Mouse (Mus musculus): Measurements from ENCODE around the gene Selplg. TPM values are rescaled to one million over a fixed set of nuclear protein-coding genes. Genes with fewer than 3 reads are reported as not detected.

The Selplg gene
- polyA plus RNA-seq, 2 experiments = 4.0 to 5.4 TPM

GRCm38 (mm10) chr5:113855117-113855516 lies 22.7 kb upstream of the Selplg start:
- no peaks in the 10 kb centered on the region for H3K27me3 ChIP-seq (ENCODE audit: control insufficient read depth, insufficient read depth, low read length)
- peaks cover 23% of the 10 kb centered on the region for H3K36me3 ChIP-seq (ENCODE audit: control insufficient read depth, insufficient read depth, low read length)
- 93% methylated on average over 10 of the region's 10 CpGs for WGBS
- TF ChIP-seq POLR2A (IDR thresholded peaks at IDR 0.05; ENCODE audit: borderline replicate concordance, extremely low read depth, insufficient read depth, insufficient read length) = no peak
- no peak overlapping the region for H3K9ac ChIP-seq (ENCODE audit: low read depth, low read length, severe bottlenecking)
- H3K9me3 ChIP-seq (ENCODE audit: control insufficient read depth, low read length) = no peaks in the 10 kb centered on the region
- H3K4me2 ChIP-seq (replicated peaks; ENCODE audit: low read depth, low read length, severe bottlenecking) = no peak overlapping the region
- no peak overlapping the region for H3K4me3 ChIP-seq (replicated peaks; ENCODE audit: low read length)
- H3K4me1 ChIP-seq (ENCODE audit: control insufficient read depth, insufficient read depth, low read length) = peaks cover 11% of the 10 kb centered on the region
- ATAC-seq (ENCODE audit: low FRiP score, low read depth) (no peak), DNase-seq (ENCODE audit: low spot score) (no peak)
- H3K27ac ChIP-seq (replicated peaks; ENCODE audit: low read depth, low read length) = no peak overlapping the region

DNA sequence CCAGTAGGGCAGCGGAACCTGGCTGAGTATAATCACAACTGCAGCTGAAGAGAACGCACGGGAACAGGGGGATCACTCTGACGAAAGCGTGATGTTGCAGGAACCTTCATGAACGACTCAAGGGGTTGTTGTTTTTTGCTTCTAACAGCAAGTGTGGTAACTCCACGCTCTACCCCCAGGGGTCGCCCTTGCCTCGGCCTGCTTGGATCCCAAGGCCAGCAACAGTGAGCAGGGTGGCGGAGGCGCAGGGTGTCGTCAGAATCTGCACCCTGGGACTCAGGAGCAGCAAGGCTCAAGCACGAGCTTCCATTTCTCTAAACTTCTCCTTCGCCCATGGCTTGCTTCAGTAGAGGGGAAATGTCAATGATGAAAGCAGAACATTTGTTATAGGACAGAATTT lies 22.1 kb upstream of the Selplg start:
- no peaks in the 10 kb centered on the region for H3K27me3 ChIP-seq (ENCODE audit: control insufficient read depth, insufficient read depth, low read length)
- peaks cover 28% of the 10 kb centered on the region for H3K36me3 ChIP-seq (ENCODE audit: control insufficient read depth, insufficient read depth, low read length)
- no peak overlapping the region for H3K27ac ChIP-seq (replicated peaks; ENCODE audit: low read depth, low read length)
- no peak overlapping the region for H3K4me2 ChIP-seq (replicated peaks; ENCODE audit: low read depth, low read length, severe bottlenecking)
- WGBS = 41% methylated on average over 14 of the region's 14 CpGs
- H3K9me3 ChIP-seq (ENCODE audit: control insufficient read depth, low read length) = no peaks in the 10 kb centered on the region
- H3K4me1 ChIP-seq (ENCODE audit: control insufficient read depth, insufficient read depth, low read length) = peaks cover 10% of the 10 kb centered on the region
- TF ChIP-seq POLR2A (IDR thresholded peaks at IDR 0.05; ENCODE audit: borderline replicate concordance, extremely low read depth, insufficient read depth, insufficient read length) = no peak
- ATAC-seq (ENCODE audit: low FRiP score, low read depth) (peak; percentile 42; the same call in 1 of the 2 replicates), DNase-seq (ENCODE audit: low spot score) (peak; percentile 62)
- H3K4me3 ChIP-seq (replicated peaks; ENCODE audit: low read length) = no peak overlapping the region
- no peak overlapping the region for H3K9ac ChIP-seq (ENCODE audit: low read depth, low read length, severe bottlenecking)

GRCm38 (mm10) chr5:113853541-113853940 lies 21.1 kb upstream of the Selplg start:
- no peak overlapping the region for H3K4me3 ChIP-seq (replicated peaks; ENCODE audit: low read length)
- no peak for TF ChIP-seq POLR2A (IDR thresholded peaks at IDR 0.05; ENCODE audit: borderline replicate concordance, extremely low read depth, insufficient read depth, insufficient read length)

DNA sequence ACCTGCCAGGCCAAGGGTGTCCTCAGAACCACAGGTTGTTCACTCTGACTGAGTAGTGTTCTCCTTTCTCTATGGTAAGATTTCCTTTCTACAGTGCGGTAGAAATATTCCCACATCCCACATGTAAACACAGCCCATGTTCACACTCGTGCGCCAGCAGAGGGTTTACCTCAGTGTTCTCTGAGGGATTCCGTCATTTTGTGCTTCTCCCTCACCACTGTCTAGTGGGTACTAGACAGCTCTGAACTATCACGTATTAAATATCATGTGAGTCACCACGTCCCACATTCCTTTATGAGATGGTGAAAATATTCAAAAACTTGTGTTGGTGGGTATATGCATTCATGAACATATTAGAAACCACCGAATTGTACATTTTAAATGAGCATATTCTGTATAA lies 20.0 kb upstream of the Selplg start:
- no peak for TF ChIP-seq POLR2A (IDR thresholded peaks at IDR 0.05; ENCODE audit: borderline replicate concordance, extremely low read depth, insufficient read depth, insufficient read length)
- ATAC-seq (ENCODE audit: low FRiP score, low read depth) (no peak), DNase-seq (ENCODE audit: low spot score) (no peak)
- H3K4me2 ChIP-seq (replicated peaks; ENCODE audit: low read depth, low read length, severe bottlenecking) = no peak overlapping the region
- H3K4me1 ChIP-seq (ENCODE audit: control insufficient read depth, insufficient read depth, low read length) = no peaks in the 10 kb centered on the region; the same call in 1 of the 2 replicates
- H3K9me3 ChIP-seq (ENCODE audit: control insufficient read depth, low read length) = no peaks in the 10 kb centered on the region
- H3K27me3 ChIP-seq (ENCODE audit: control insufficient read depth, insufficient read depth, low read length) = no peaks in the 10 kb centered on the region
- H3K36me3 ChIP-seq (ENCODE audit: control insufficient read depth, insufficient read depth, low read length) = peaks cover 43% of the 10 kb centered on the region
- H3K27ac ChIP-seq (replicated peaks; ENCODE audit: low read depth, low read length) = no peak overlapping the region
- no peak overlapping the region for H3K9ac ChIP-seq (ENCODE audit: low read depth, low read length, severe bottlenecking)
- H3K4me3 ChIP-seq (replicated peaks; ENCODE audit: low read length) = no peak overlapping the region
- WGBS = 94% methylated on average over 7 of the region's 7 CpGs

More at GRCm38 (mm10) chr5:113853541-113853940, 21.1 kb upstream of the Selplg start:
- DNase-seq (ENCODE audit: low spot score) = no peak
- H3K4me1 ChIP-seq (ENCODE audit: control insufficient read depth, insufficient read depth, low read length) = peaks cover 1% of the 10 kb centered on the region
- no peak overlapping the region for H3K4me2 ChIP-seq (replicated peaks; ENCODE audit: low read depth, low read length, severe bottlenecking)
- WGBS = 89% methylated on average over 10 of the region's 10 CpGs
- H3K9ac ChIP-seq (ENCODE audit: low read depth, low read length, severe bottlenecking) = no peak overlapping the region
- no peaks in the 10 kb centered on the region for H3K9me3 ChIP-seq (ENCODE audit: control insufficient read depth, low read length)
- ATAC-seq (ENCODE audit: low FRiP score, low read depth) = no peak
- no peaks in the 10 kb centered on the region for H3K27me3 ChIP-seq (ENCODE audit: control insufficient read depth, insufficient read depth, low read length)
- peaks cover 35% of the 10 kb centered on the region for H3K36me3 ChIP-seq (ENCODE audit: control insufficient read depth, insufficient read depth, low read length)
- no peak overlapping the region for H3K27ac ChIP-seq (replicated peaks; ENCODE audit: low read depth, low read length)

GRCm38 (mm10) chr5:113850680-113851230 lies 18.3 kb upstream of the Selplg start:
- H3K4me3 ChIP-seq (replicated peaks; ENCODE audit: low read length) = no peak overlapping the region
- no peaks in the 10 kb centered on the region; the same call in 1 of the 2 replicates for H3K4me1 ChIP-seq (ENCODE audit: control insufficient read depth, insufficient read depth, low read length)
- WGBS = 71% methylated on average over 8 of the region's 8 CpGs
- TF ChIP-seq POLR2A (IDR thresholded peaks at IDR 0.05; ENCODE audit: borderline replicate concordance, extremely low read depth, insufficient read depth, insufficient read length) = no peak
- DNase-seq (ENCODE audit: low spot score) = no peak
- ATAC-seq (ENCODE audit: low FRiP score, low read depth) = no peak
- H3K27me3 ChIP-seq (ENCODE audit: control insufficient read depth, insufficient read depth, low read length) = no peaks in the 10 kb centered on the region
- no peak overlapping the region for H3K4me2 ChIP-seq (replicated peaks; ENCODE audit: low read depth, low read length, severe bottlenecking)
- no peak overlapping the region for H3K9ac ChIP-seq (ENCODE audit: low read depth, low read length, severe bottlenecking)
- H3K27ac ChIP-seq (replicated peaks; ENCODE audit: low read depth, low read length) = no peak overlapping the region
- peaks cover 60% of the 10 kb centered on the region for H3K36me3 ChIP-seq (ENCODE audit: control insufficient read depth, insufficient read depth, low read length)
- no peaks in the 10 kb centered on the region for H3K9me3 ChIP-seq (ENCODE audit: control insufficient read depth, low read length)

Data from limb, embryonic 14.5 days (tissue).